Mouse (Mus musculus) neural tube, embryonic 10.5 days (tissue): ENCODE measurements around the gene Cabp2.
A peak's percentile ranks its signal among the peaks of the same experiment; 100 is the strongest.
"Not testable (repeated sequence)": the region's sequence is repeated elsewhere in the genome, so short reads cannot be mapped to it uniquely, and the experiment has no call there.

Experiments used
- DNase-seq: peaks from one replicate; pipeline ENCODE4 v3.0.0-alpha.2; 2017; ENCODE audit warnings: low spot score; ENCODE audit errors: extremely low spot score

Gene Cabp2

DNA sequence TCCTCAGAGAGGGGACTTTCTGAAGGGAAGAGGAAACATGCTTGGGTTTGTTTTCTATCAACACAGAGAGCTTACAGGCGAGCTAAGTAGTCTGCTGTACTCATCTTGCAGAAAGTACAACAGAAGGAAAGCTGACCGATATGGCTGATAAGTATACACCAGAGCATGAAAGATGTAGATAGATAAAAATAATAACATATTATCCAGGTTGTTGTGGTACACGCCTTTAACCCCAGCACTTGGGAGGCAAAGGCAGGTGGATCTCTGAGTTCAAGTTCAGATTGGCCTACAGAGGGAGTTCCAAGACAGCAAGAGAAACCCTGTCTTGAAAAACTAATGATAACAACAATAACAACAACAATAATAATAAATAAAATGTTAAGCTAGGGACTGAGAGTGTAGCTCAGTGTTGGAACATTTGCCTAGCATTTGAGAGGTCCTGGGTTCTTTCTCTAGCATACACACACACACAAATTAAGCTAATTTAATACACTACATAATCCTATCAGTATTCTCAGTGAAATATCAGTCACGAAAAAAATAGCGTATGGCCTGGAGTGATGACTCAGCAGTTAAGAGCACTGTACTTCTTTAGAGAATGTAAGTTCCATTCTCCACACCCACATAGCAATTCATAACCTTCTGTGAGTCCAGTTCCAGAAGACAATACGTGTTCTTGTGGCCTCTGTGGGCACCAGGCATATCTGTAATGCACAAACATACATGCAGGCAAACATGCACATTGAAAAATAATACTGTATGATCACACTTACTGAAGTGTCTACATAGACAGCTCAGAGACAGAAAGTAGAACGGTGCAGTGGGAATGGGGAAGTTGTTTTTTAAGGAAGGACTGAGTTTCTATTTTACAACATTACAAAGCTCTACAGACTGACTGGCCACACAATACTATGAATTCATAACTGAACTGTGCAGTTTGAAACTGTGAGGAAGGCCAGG is 41.3 kb downstream of the Cabp2 start:
- no peak for DNase-seq

DNA sequence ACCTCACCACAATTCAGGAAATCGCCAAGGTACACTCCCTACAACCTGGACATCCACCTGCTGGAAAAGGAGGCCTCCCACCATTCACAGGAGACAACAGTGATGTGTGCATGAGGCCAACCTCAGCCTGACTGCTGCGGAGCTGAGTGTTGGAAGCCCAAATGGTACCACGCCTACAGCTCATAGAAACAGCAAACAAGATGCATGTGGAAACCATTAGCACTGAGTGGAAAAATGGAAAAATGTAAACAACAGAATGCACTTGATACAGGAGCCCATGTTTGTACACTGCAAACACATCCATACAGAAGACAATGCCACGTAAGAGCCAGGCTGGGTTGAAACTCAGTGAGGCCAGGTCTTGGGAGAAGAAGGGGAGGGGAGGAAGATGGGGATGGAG is 43.1 kb downstream of the Cabp2 start:
- no peak for DNase-seq

DNA sequence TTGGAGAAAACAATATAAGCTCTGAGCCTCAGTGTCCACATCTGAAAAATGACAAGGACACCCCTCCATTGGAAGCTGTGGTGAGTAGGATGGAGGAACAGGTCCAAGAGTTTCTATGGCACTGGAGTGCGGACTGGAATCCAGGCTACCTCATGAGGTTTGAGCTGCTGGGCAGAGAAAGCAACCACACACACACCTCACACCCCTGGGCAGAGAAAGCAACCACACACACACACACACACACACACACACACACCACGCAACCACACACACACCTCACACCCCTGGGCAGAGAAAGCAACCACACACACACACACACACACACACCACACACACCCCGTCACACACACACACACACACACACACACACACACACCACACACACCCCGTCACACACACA is 43.9 kb downstream of the Cabp2 start:
- DNase-seq = not testable (repeated sequence)

DNA sequence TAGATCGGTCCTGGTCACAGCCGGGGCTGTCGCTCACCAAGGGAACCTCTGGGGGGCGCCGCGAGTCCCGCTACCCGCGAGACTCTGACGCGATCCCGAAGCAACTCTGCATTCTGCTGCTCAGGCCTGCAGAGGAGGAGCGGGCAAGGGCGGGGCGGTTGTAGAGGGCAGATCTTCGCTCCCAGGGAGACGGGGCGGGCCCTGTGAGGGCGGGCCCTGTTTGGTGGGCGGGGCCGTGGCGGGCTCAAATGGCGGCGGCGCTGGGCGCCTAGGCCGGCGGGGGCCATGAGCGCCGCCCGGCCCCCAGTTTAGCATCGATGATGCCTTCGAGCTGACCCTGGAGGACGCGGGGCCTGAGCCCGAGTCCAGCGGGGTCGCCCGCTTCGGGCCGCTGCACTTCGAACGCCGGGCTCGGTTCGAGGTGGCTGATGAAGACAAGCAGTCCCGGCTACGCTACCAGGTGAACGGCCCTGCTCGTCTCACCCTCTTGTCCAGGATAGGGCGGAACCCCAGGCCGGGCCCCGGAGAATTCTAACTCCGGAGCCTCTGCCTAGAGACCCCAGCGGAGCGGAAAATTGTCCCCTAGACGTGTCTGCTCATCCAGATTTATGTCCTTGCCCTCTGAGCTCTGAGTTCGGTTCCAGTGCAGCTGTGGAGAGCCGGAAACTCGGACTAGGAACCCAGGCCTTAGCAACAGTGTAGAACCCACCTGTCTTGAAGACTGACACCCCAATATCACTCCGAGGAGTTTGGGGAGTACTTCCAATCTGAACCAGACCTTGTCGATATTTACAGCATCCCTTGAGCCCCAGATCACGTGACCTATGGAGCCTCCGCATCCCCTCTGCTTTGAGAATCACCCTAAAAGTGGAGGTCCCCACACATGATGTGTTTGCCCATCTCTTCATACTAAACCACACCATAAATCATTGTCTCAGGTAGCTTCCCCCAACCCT is 44.6 kb downstream of the Cabp2 start, which contains the start of gene Aip:
Aip (minus strand) TSS at position 118 of the 956 bp plus-strand sequence.
- DNase-seq = peak; percentile 97

DNA sequence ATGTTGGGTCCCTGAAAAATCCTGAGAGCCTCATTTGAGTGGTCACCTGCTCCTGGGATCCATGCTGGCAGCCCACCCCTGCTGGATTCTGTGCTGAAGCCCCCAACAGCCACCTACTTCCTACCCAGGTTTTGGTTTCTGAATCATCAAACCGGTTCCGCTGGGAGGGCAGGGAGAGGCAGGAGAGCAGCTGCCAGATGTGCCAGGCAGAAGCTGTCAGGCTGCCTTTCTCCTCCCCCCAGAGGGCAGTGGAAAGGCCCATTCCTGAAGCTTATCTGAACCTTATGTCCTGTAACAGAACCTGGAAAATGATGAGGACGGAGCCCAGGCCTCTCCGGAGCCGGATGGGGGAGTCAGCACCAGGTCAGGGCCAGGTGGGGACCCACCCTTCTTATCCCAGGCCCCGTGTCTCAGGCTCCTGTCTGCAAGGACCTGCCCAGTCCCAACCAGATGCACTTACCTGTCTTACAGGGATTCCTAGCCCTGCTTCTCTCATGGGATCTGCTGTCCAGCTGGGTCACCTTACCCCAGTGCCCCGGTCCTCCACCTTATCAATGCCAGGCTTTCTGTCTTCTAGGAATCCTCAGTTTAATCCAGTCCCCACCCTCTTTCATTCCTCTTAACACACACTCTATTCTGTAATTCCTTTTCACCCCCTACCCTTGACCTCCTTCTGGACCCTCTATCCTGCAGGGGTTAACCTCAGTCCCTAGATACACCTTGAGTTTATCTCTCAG is 45.5 kb downstream of the Cabp2 start:
- no peak for DNase-seq

DNA sequence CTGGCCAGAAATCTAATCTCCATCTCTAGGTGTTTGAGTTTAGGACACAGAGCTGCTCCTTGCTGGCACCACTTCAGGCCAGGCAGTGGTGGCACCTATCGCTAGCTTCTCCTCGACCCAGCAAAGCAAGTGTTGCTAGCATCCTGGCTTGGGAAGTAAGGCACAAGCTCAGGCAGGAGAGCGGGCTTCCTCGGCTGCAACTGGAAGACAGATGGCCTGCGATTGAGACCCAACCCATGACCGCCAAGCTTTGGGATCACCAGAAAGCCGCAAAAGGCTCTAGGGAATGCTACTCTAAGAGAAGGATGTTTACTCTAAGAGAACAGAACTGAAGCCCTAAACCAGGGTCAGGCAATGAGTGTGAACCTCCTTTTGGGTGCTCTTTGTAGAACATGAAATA is 48.1 kb downstream of the Cabp2 start:
- no peak for DNase-seq

DNA sequence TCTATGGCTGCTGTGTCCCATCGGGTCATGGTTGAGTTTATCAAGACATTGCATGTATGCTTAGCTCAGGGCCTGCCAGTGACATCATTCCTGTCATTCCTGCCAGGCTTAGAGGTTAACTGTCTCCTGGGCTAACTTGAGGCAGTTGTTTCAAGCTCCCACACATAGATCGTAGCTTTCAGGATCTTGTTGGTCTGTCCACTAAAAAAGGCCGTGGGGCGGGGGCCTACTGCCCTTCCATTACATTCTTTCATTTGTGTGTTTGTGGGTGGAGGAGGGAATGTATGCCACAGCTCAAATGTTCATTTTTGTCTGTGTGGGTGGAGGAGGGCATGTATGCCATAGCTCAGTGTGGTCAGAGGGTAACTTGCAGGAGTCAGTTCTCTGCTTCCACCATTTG is 48.7 kb downstream of the Cabp2 start:
- no peak for DNase-seq

DNA sequence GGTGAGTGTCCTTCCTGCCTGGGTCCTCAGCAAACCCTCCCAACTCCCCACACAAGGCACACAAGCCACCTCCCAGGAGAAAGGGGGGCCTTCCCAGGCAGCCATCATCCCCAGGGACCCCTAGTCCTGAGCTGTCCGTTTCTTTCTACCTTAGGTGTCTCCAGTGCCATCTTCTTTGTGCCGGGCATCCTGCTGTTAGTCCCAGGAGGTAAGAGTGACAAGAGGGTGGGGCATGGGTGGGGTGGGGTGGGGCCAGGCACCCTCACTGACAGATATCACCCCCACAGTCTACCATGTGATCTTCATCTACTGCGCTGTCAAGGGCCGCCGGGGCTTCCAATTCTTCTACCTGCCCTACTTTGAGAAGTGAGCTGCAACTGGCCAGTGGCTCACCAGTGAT is 49.7 kb downstream of the Cabp2 start:
- DNase-seq = no peak

DNA sequence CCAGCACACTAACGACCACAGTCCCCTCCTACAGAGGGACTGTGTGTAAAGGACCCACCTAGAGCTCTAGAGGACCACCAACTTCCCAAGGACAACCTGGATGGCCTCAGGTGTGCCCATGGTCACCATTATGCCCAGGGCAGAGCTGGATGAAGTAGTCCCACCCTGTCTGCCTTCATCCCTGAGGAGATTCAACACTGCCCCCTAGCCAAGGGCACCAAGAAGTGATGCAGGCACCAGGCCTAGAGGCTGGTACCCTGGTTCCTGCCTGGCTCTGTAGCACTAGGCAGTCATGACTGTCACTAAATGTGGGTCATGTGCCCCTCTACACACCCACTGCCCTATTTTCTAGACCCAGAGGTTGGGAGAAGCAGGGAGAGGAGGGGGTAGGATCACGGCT is 50.4 kb downstream of the Cabp2 start:
- no peak for DNase-seq

DNA sequence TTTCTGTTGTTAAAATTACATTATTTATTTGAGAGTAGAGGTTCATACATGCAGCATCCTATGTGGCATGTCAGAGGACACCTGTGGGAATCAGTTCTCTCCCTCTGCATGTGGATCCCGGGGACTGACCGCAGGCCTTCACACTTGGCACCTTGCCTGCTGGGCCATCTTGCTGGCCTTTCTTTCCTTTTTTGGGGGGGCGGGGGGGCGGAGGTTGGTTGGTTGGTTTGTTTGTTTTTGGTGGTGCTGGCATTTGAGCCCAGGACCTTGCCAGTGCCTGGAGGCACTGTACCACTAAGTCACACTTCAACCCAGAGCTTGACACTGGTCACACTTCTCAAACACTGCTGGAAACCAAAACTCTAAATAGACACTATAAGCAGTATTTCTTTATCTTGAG is 53.0 kb downstream of the Cabp2 start:
- no peak for DNase-seq

DNA sequence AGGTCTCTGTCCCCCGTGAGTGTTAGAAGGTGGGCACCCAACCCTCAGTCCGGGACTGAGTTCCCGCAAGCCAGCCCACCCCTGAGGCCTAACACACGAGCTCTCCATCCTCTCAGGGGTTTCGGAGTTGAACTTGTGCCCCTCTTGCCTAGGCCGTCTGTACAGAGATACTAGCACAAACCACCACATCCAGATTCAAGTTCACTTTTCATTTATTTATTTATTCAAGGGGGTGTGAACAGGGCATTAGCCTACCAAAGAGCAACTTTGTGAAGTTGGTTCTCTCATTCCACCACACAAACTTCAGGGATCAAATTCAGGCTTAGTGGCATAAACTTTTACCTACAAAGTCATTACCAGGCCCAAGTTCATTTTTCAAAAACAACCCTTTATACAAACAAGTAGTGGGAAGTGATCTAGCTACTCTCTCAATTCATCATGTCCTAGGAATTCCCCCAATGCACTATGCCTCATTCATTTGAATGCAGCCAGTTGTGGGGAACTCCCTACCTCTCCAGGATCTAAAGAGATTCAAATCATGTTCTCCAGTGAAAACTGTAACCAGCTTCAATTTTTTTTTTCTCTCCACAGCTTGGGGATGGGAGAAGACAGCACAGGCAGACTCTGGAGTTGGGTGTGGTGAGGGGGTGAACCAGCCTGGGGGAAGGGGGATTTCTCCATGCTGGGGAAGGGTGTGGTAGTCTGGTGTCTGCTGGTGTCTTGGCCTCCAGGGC is 54.0 kb downstream of the Cabp2 start:
- not testable (repeated sequence) for DNase-seq

DNA sequence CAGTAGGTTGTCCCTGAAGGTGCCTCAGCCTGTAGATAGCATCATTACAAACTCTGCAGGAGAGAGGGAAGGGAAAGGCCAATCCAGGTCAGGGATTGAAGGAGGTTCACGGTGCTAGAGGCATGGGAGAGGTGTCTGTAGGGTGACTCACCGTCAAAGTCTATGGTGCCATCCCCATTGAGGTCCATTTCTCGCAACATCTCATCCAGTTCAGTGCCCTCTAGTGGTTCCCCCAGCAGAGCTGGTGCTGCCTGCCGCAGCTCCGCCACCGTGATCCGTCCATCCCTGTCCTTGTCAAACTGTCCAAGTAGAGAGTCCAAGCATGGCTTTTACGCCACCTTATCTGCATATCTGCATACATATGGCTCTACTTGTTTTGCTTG is 54.6 kb downstream of the Cabp2 start:
- DNase-seq = not testable (repeated sequence)

DNA sequence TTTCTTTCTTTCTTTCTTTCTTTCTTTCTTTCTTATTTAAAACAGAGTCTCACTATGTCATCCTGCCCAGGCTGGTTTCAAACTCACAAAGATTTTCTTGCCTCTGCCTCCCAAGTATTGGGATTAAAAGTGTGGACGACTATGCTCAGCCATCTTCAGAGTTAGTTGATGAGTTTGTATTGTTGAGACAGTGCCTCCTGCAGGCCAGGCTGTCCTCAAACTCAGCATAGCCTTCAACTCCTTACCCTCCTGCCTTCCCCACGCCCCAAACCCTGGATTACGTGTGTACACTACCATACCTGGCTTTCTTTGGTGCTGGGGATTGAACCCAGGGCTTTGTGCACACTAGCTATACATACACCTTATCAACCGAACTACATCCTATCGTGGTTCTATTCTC is 55.1 kb downstream of the Cabp2 start:
- no peak for DNase-seq
